Mouse (Mus musculus): ENCODE measurements at regions not wholly inside any gene's neighbourhood (a gene's known extent, or its start where the extent isn't known, plus 50 kb on each side); places are given as distances from the start of the nearest gene placed in this dataset.

- no peak for DNase-seq (ENCODE audit: low spot score in 2 of 2)
Measured at GRCm38 (mm10) chr7:110679916-110680315, 52.5 kb downstream of the Adm start.

DNA sequence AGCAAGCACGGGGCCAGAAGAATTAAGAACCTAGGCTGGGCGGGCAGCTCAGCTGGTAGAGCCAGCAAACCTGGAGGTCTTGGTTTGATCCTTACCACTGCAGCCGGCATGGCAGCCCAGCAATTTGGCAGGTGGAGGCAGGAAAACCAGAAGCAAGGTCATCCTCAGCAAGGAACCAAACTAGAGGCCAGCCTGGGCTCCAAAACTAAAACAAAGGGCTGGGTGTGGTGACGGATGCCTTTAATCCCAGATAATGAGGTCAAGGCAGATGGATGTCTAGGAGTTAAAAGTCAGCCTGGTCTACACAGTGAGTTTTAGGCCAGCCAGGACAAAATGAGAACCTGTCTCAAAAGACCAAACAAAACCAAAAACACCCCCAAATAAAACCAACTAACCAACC is 55.5 kb downstream of the Adm start:
- no peak for DNase-seq (ENCODE audit: low spot score in 2 of 2)

DNA sequence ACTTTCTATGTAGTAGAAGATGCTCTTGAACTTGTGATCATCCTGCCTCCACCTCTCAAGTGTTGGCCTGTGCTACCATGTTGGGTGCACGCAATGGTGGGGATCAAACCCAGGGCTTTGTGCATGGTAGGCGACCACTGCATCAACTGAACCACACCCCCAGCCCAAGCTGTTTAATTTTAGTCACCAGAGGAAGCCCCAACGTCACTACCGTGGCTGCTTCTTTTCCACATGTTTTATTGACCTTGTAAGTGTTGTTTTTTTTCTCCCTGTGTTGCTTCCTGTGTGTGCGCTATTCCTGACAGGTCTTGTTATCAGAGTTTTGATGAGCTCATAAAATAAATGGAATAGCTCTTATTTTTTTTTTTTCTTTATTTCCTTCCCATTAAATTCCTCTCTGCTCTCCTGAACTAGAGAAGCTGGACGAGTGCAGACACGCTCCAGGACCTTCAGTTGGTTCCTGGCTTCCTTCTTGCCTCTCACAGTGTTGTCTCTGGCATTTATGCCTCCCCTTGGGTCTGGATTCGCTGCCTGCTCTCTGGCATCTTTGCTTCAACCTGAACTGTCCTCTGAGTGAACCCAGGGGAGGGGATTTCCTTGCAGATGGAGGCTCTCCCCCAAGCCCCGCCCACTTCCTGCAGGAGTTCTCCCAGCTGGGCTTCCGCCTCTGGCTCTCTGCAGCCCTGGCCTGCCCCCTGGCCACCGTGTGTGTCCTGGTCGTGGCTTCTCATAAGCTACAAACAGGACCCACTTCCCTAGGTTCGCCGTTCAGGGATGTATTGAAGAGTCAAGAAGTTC is 61.6 kb downstream of the Adm start:
- peak; percentile 48 to 78 for DNase-seq (ENCODE audit: low spot score in 2 of 2)

- DNase-seq (ENCODE audit: low spot score in 2 of 2): no peak
Measured at GRCm38 (mm10) chr7:110690241-110690640, 62.8 kb downstream of the Adm start.

DNA sequence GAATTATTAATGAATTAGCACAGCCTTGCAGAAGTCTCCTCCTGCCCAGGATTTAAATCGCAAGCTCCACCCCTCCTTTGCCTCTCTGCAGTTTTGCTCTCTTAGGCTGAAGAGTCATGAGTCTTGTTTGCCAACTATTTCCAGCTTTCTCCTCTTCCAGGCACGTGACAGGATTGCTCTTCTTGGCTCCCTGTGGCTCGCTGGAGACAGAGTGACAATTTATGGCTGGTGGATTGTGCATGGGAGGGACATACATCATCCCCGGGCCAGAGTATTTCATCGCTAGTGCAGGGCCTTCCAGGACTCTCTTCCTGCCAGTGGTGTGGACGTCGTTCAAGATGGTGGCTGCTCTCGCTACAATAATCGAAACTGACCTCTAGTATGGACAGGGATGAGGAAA is 63.4 kb downstream of the Adm start:
- no peak for DNase-seq (ENCODE audit: low spot score in 2 of 2)

GRCm38 (mm10) chr7:110694262-110694661 is 66.8 kb downstream of the Adm start:
- no peak for DNase-seq (ENCODE audit: low spot score in 2 of 2)

- no peak for DNase-seq (ENCODE audit: low spot score in 2 of 2)
Measured at GRCm38 (mm10) chr7:110695729-110696128, 68.3 kb downstream of the Adm start.

DNA sequence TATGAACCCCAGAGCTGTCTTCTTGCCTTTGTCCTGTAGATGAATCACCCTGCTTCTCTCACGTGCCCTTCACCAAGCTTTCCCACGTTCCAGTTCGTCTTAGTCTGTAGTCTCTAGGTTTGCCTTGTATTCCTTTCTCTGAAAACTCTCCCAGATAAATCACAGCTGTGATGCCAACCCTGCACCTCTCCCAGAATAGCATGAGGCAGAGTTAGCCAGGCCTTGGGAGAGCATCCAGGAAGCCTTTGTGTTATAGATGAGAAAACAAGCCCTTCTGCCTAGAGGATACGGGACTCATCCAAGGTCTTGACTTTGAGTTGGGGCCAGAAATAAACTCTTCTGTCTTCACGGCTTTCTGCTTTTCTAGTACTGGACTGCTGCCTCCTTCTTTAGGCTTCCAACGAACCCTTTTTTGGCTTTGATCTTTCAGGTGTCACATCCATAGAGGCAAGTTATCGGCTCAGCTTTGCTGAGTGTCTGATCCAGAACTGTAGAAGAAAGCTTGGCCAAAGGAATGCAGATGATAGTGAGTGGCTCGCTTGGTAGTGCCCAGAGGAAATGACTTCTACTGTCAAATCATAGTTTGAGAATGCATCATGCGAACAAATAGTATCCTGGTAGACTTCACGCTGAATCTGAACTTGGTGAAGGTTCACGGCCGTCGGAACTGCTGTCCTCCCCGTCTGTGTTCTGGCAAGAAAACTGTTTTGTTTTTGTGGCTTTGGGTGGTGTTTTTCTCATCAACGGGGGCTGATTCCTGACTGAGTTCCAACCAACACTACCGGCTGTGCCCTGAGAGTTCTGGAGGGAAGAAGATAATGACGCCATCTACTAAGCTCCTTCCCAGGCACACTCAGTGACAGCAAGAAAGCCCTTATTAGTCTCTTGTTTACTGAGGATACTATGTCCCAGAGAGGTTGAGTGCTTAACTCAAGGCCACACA is 69.5 kb upstream of the Ampd3 start:
- DNase-seq (ENCODE audit: low spot score in 2 of 2): no peak

- no peak for DNase-seq (ENCODE audit: low spot score in 2 of 2)
Measured at GRCm38 (mm10) chr7:110699596-110699995, 68.4 kb upstream of the Ampd3 start.

- peak; percentile 41 to 61 for DNase-seq (ENCODE audit: low spot score in 2 of 2)
Measured at GRCm38 (mm10) chr7:110701681-110702413, 66.2 kb upstream of the Ampd3 start.

DNA sequence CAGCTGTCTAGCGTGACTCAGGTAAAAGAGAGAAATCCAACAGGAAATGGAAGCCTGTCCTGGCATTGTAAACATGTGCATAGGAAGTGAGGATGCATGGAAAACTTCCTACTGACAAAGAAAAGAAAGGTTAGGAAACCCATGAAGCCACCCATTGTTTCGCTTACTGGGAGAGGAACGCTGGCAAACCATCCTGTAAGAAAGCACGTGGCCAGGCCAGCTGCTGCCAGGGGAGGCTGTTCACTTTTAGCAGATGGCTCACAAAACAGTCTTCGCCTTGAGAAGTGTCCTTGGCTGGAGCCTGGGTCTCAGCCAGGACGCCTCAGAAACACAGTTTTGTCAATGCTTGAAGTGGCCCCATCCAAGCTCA is 65.6 kb upstream of the Ampd3 start:
- peak in 1 of 2 experiments; percentile 53 for DNase-seq (ENCODE audit: low spot score in 2 of 2)

- DNase-seq (ENCODE audit: low spot score in 2 of 2): no peak
Measured at GRCm38 (mm10) chr7:110705311-110706000, 62.5 kb upstream of the Ampd3 start.

DNA sequence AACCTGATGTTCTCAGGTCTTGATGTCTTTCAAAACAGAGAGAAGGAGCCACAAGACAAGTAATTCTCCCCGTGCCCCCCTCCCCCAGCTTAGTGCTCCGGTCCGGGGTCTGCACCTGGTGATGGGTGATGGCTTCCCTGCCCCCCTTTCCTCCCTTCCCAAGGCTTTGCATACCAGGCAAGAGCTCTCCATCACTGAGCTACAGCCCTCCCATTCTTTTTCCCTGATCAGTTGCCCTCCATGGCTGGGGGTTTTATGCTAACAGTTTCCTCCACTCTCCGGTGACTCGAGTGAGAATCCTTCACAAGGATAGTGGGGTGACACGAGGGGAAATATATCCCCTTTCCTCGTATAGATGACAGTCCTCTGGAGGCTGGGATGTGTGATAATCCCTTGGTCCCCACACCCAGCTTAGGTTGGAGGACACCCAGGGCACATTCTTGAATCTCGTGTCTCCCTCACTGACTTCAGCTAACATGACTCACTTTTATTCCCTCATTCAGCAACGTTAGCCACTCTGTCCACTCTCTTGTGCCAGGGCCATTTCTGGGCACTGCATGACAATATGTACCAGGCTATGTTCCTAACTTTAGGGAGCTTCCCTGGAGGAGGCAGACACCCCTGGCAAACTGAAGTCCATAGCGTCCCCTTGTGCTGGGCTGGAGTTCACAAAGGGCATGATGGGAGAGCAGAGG is 61.9 kb upstream of the Ampd3 start:
- DNase-seq (ENCODE audit: low spot score in 2 of 2): peak in 1 of 2 experiments; percentile 34

- peak; percentile 55 to 83 for DNase-seq (ENCODE audit: low spot score in 2 of 2)
Measured at GRCm38 (mm10) chr7:110706696-110707087, 61.3 kb upstream of the Ampd3 start.

- peak in 1 of 2 experiments; percentile 42 for DNase-seq (ENCODE audit: low spot score in 2 of 2)
Measured at GRCm38 (mm10) chr7:110708116-110708515, 59.9 kb upstream of the Ampd3 start.

GRCm38 (mm10) chr7:110708781-110709180 is 59.2 kb upstream of the Ampd3 start:
- no peak for DNase-seq (ENCODE audit: low spot score in 2 of 2)

DNA sequence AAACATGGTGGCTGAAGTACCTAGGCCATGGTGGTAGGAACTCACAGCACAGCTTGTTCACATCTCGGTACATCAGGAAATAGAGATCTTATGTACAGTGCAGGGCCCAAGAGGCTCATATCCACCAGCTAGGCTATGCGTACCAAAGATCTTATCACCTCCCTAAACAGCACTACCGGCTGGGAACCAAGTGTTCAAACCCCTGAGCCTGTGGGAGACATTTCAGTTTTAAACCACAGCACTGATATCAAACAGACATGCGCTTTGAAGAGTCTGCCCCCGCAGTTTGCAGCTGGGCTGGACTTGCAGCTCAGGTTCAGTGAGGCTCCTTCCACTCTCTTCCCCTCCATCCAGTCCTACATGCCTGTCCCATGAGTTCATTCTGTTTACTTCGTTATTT is 58.4 kb upstream of the Ampd3 start:
- no peak for DNase-seq (ENCODE audit: low spot score in 2 of 2)

DNA sequence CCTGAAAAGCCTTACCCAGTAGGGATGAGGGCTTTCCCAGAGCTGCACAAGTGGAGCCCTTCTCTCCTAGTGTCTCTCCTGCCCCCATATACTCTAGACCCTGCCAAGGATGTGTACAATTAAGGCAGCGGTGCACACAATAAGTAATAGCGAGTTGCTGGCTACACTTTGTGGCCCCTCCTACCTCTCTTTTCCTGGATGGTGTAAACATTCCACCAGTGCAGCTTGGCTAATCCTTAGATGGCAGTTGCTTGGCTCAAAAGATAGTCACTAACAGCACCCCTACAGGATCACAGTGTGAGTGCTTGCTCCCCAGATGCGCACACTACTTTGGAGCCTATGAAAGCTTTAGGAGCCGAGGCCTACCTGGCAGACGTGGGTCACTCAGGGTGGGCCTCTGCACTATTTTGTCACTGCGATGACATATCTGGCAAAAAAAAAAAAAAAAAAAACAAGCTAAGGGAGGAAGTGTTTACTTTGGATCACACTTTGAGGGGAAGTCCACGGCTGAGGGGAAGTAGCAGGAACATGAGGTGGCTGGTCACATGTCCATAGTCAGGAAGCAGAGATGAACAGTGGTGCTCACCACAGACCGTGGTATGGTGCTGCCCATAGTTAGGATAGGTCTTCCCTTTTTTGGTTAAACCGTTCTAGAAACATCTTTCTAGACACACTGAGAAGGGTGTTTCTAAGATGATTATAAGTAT is 57.6 kb upstream of the Ampd3 start:
- no peak for DNase-seq (ENCODE audit: low spot score in 2 of 2)

GRCm38 (mm10) chr7:110713661-110714060 is 54.3 kb upstream of the Ampd3 start:
- no peak for DNase-seq (ENCODE audit: low spot score in 2 of 2)

GRCm38 (mm10) chr7:110715110-110715509 is 52.9 kb upstream of the Ampd3 start:
- DNase-seq (ENCODE audit: low spot score in 2 of 2): no peak
